Mouse (Mus musculus) embryonic stem cell, embryonic (primary cell): Measurements from ENCODE around the gene Art4.

Source experiments
- CTCF ChIA-PET, 4 experiments: fragments of 300-600 bp in 2 of 4; fragments of 350-600 bp in 2 of 4; sonication (Branson Sonifier 250); formaldehyde crosslinking; loops; one replicate each; lab custom pipeline; 2022; ENCODE audit warnings: inconsistent platforms in 2 of 4; lab: Charles Lee
- POLR2A ChIA-PET, 4 experiments: fragments of 300-600 bp in 2 of 4; fragments of 350-600 bp in 2 of 4; sonication (Branson Sonifier 250); formaldehyde crosslinking; loops; one replicate each; lab custom pipeline; 2022; ENCODE audit warnings: antibody characterized with exemption in 4 of 4, inconsistent platforms in 1 of 4; lab: Charles Lee

The Art4 gene

DNA sequence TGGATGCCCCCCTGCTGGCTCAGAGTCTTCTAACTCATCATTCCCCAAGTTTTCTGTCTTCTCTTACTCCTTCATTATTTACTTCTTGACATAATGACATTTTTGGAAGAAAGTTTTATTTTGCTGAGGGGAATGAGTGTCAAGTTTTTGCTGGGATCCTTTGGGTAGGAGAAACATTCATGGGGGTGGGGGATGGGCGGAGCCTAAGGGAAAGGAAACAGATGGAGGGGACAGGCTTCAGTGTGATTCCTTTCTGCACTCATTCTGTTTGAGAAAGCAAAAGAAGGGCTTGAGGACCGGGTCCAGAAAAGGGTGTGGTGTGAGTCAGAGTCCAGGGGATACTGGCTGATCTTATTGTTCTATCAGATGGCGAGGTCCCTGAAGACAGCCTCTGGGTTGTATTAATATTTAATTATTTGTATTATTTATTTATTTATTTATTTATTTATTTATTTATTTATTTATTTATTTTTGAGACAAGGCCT is 25.9 kb upstream of the Art4 start:
- POLR2A ChIA-PET: interaction anchor here in 1 of 4 experiments (0.8 kb wide), 1 partner anchor 24 kb away, joined by 3 read pairs; no protein-coding TSS in a partner anchor
- CTCF ChIA-PET: interaction anchor here in 1 of 4 experiments (0.6 kb wide), 1 partner anchor 505 kb away, joined by 3 read pairs; no protein-coding TSS in a partner anchor

DNA sequence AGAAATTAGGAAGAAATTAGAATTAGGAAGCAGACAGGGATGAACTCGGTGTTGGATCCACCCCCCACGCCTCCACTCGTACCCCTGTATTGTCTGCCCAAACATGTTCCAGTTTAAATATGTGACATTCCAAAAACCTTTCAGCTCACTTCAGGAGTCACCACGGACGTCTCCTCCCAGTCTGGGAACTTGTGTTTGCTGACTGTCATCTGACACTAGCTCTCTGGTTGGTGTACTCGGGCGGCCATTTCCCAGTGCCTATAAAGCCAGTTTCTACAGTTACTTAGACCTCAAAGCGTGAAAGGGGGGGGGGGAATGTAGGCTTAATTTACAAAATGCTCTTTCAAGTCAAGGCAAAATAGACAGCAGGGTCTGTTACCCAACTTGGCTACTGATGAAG is 24.1 kb upstream of the Art4 start:
- POLR2A ChIA-PET: interaction anchor here in 3 of 4 experiments (0.6 to 1.2 kb wide), 5 partner anchors 13 to 78 kb away, joined by 3 to 6 read pairs (median 4); partner anchors contain the start of genes H2afj (in 1 of the 3) and Hist4h4 (in 1 of the 3)
- CTCF ChIA-PET: interaction anchor here in 2 of 4 experiments (0.6 kb wide), 2 partner anchors 47 to 310 kb away, joined by 3 read pairs; no protein-coding TSS in a partner anchor

DNA sequence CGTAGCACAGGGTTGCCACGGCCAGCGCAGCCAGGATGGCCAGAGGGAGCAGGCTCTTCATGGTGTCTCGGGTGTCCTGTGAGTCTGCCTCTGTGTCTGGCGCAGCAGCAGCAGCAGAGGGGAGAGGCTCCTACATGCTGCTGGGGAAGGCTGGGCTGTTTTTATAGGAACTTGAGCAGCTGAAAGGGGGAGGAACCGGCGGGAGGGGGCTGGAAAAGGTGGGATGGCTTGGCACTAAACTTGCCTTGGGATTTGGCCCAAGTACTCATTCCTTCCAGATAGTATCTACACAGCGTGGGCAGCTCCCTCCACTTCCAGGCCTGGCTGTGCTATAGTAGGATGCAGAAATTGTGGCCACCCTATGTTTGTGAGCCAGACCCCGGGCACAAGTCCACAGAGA is 18.1 kb upstream of the Art4 start, which contains the start of gene Mgp:
Gene Mgp (minus strand): TSS at position 154 of the 400 bp plus-strand sequence.
- CTCF ChIA-PET: interaction anchor here in 1 of 4 experiments (0.9 kb wide), 1 partner anchor 28 kb away, joined by 3 read pairs; no protein-coding TSS in a partner anchor
- POLR2A ChIA-PET: interaction anchor here in 1 of 4 experiments (0.6 to 1.3 kb wide), 3 partner anchors 17 to 775 kb away, joined by 3 to 4 read pairs (median 3); partner anchors contain the start of gene Hist4h4

DNA sequence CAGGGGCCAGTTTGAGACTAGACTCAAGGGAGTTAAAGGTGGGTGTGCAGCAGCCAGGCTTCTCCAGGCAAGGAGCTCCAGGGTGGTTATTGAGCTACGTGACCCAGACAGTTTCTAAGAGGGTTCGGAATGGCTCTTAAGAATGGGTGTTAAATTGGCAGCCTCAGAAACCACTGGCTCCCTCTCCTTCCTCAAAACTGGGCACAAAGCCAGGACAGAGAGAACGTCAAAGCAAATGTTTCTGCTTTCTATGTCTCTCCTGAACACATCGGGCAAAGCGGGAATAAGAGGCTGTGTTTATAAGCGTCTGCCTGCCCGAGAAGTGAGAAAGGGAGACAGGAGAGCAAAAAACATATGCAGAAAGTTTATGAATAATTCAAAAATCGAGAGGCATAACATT is 17.1 kb upstream of the Art4 start:
- CTCF ChIA-PET: no interaction called here
- POLR2A ChIA-PET: interaction anchor here in 2 of 4 experiments (0.8 to 1.3 kb wide), 2 partner anchors 47 to 70 kb away, joined by 3 read pairs; partner anchors contain the start of genes Hist4h4 (in 1 of the 2) and Wbp11 (in 1 of the 2)

DNA sequence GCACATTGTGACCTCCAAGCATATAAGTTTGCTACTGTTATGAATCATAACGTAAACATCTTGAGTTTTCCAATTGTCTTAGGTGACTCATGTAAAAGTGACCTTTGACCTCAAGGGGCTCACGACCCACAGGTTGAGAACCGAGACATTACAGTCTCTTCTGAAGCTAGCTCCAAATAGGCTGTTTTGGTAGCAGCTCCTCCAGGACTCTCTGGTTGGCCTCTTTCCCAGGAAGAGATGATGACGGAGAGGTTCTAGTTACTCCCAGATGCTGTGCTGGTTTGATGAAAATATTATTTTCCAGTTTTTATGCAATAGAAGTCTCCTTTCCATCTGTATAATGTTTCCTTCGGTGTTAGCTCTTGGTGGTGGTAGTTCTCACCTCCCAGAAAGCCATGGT is 11.4 kb upstream of the Art4 start:
- CTCF ChIA-PET: no interaction called here

DNA sequence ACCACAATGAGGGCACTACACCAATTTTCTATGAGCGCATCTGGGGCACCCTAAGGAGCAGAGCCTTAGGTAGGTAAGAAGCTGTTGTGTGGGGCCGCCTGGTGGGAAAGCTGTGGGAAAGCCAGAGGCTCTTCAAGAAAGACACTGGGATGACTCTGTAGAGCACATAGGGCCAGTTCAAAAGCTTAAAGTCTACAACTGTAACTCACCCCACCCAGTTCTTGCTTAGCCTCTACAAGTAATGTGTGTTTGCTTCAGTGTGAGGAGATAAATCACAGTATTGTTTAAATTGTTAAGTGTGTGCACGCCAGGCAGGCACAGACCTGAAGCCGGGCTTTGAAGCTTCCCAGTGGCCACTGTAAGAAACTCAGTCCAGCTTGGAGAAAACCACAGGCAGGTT is 8.6 kb upstream of the Art4 start:
- ChIA-PET POLR2A (interaction anchor here in 2 of 4 experiments (0.7 to 1.6 kb wide), 3 partner anchors 62 to 100 kb away, joined by 3 to 7 read pairs (median 5); partner anchors contain the start of gene Hist4h4 (in 1 of the 2)), CTCF (interaction anchor here in 1 of 4 experiments (0.7 to 1.3 kb wide), 2 partner anchors 19 to 41 kb away, joined by 3 read pairs; no protein-coding TSS in a partner anchor)

More for the DNA sequence above, 11.4 kb upstream of the Art4 start:
- POLR2A ChIA-PET: interaction anchor here in 1 of 4 experiments (1.3 kb wide), 1 partner anchor 65 kb away, joined by 8 read pairs; the partner anchor contains the start of gene Hist4h4

DNA sequence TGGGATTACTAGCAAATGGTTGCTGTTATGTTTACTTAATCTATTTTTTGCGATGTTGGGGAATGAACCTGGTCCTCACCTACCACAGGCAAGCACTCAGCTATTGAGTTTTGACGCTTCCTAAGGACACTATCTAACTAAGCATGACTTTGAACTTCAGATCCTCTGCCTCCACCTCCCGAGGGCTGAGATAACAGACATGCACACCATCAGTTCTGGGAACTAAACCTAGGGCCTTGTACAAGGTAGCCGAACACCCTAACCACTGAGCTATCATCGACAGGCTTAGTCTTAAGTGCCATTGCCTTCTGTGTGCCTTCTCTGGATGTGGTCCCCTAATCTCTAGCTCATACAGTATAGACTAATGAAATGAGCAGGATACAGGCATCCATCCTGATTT is 7.8 kb upstream of the Art4 start:
- POLR2A ChIA-PET: interaction anchor here in 1 of 4 experiments (1.6 kb wide), 1 partner anchor 61 kb away, joined by 5 read pairs; the partner anchor contains the start of gene Hist4h4
- CTCF ChIA-PET: interaction anchor here in 2 of 4 experiments (0.7 to 1.3 kb wide), 3 partner anchors 18 to 115 kb away, joined by 3 read pairs; no protein-coding TSS in a partner anchor

DNA sequence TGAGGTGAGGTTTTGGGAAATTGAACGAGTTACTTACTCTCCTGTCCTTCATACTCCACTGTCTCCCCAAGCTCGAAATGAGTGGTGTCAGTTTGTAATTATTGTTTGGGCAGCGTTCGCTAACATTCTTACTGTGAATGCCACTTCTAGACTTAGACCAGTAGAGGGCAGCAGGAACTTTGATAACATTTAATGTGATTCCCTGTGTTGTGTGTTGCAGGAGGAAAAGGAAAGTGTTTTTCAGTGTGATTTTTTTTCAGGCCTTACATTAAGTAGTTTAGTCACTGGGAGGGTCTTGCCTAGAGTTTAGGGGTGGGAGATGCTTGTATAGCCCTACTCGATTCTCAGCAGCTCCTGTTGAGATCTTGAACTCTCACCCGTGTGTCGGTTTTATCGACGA is 3.5 kb upstream of the Art4 start:
- ChIA-PET POLR2A (interaction anchor here in 2 of 4 experiments (0.5 to 1.4 kb wide), 3 partner anchors 33 to 119 kb away, joined by 3 to 7 read pairs (median 3); partner anchors contain the start of genes Hist4h4 (in 1 of the 2) and Wbp11 (in 1 of the 2)), CTCF (interaction anchor here (0.5 to 3.7 kb wide), 24 partner anchors 11 to 898 kb away, joined by 3 to 16 read pairs (median 4); no protein-coding TSS in a partner anchor)

DNA sequence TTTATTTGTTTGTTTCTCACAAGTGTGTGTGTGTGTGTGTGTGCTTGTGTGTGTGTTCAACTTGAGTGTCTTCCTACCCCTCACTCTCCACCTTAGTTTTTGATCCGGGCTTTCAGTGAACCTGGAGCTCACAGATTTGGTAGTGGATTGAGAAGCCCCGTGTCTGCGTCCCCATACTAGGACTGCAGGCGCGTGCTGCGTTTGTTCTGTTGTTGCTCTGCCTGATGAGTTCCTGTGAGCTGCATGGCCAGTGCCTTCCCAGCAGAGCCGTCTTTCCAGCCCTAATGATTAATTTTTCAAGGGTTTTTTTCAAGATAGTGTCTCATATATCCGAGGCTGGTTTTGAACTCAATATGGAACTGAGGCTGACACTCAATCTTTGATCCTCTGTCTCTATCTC is 887 bp upstream of the Art4 start:
- POLR2A ChIA-PET: interaction anchor here in 3 of 4 experiments (0.6 to 4.8 kb wide), 5 partner anchors 18 to 54 kb away, joined by 3 to 33 read pairs (median 3); partner anchors contain the start of gene Hist4h4 (in 3 of the 3)

DNA sequence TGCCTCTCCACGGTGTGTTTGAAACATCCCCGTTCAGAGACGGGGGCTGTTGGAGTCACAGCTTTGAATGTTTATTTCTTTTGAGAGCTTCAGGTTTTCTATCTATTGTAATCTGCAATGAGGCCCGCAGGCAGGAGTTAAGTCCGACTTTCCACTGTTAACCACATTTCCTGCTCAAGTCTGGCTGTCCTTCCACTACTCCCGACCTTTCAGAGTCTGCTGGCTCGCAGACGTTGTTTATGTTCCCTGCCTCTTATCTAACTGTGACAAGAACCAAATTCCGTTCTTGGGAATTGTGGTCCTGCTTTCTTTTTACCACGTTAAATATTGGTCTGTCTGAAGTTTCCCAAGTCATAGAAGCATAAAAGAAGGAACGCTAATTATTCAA is 334 bp upstream of the Art4 start:
- ChIA-PET POLR2A (interaction anchor here in 3 of 4 experiments (0.6 to 4.8 kb wide), 5 partner anchors 18 to 54 kb away, joined by 3 to 33 read pairs (median 3); partner anchors contain the start of gene Hist4h4 (in 3 of the 3)), CTCF (interaction anchor here in 2 of 4 experiments (1.1 to 3.1 kb wide), 4 partner anchors 10 to 122 kb away, joined by 3 to 17 read pairs (median 10); no protein-coding TSS in a partner anchor)

More for the DNA sequence above, 887 bp upstream of the Art4 start:
- CTCF ChIA-PET: interaction anchor here in 3 of 4 experiments (0.5 to 3.1 kb wide), 5 partner anchors 11 to 142 kb away, joined by 3 to 17 read pairs (median 5); no protein-coding TSS in a partner anchor

DNA sequence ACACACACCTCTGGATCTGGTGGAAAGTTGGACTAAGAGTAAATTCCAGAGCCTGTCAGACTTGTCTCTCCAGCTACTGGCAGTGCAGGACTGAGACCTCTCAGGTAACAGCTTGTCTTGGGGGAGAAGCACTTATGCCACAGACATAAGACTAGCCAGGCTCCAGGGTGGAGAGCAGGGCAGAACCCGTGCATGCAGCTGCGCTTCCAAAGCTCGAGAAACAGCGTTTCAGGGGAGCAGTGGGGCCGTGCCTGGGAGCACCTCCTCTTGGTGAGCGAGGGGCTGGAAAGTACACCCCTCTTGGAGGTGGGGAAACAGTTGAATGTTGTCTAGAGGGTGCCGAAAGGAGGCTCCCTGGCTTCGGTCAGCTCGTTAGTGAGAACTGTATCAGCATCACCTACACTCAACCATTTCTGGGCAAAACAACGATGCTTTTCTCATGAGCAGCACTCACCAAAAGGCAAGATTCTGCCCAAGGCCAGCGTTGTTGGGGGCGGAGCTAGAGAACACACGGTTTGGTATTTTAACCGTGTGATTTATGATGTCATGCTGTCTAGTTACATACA is 1.4 kb downstream of the Art4 start:
- CTCF ChIA-PET: interaction anchor here in 3 of 4 experiments (0.7 to 3.1 kb wide), 4 partner anchors 8 to 9 kb away, joined by 4 to 17 read pairs (median 10); no protein-coding TSS in a partner anchor
- POLR2A ChIA-PET: interaction anchor here in 3 of 4 experiments (0.6 to 4.8 kb wide), 9 partner anchors 9 to 314 kb away, joined by 3 to 33 read pairs (median 5); partner anchors contain the start of genes Hist4h4 (in 3 of the 3), Wbp11 (in 2 of the 3), BC049715 (in 1 of the 3) and Rerg (in 1 of the 3)

DNA sequence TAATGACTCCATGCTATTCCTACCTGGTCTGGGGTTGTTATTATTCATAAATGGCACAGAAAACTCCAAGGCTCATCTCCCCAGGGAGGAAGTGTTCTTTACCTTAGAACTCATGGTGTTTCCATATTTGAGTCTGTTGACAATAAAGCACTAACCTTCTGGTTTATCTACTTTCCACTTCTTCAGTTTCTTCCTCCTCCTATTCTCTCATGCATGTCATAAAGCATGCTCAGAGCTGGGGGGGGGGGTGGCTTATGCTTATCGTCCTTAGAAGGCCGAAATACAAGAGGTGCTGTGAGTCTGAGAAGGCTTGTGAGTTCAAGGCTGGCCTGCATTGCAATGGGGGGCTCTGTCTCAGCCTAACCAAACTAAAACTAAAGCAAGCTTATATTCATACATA is 2.4 kb downstream of the Art4 start:
- ChIA-PET POLR2A (interaction anchor here in 3 of 4 experiments (1.0 to 4.8 kb wide), 5 partner anchors 8 to 315 kb away, joined by 4 to 33 read pairs (median 5); partner anchors contain the start of genes Hist4h4 (in 3 of the 3) and Rerg (in 1 of the 3)), CTCF (interaction anchor here in 1 of 4 experiments (3.1 kb wide), 1 partner anchor 8 kb away, joined by 17 read pairs; no protein-coding TSS in a partner anchor)

DNA sequence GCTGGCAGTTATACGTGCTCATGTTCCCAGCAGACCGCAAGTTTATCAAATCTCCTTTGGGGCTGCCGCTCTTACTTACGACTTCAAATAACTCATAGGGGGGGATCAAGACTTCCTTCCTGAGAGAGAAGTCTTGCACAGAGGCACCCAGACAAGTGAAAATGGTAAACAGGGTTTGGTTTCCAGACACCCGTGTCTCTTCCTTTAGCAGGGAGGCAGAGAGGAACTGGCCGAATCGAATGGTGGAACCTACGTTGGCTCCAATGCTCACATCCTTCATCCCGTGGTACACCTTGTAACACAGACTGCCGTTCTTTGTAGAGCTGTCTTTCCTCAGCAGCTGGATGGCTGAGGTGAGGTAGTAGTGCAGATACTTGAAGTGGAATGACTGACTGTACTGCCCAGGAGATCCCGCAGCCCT is 3.2 kb downstream of the Art4 start:
- POLR2A ChIA-PET: interaction anchor here in 2 of 4 experiments (1.9 to 3.0 kb wide), 2 partner anchors 26 to 50 kb away, joined by 12 to 14 read pairs; partner anchors contain the start of genes Hist4h4 (in 1 of the 2) and Wbp11 (in 1 of the 2)
- CTCF ChIA-PET: interaction anchor here in 1 of 4 experiments (0.7 kb wide), 1 partner anchor 66 kb away, joined by 3 read pairs; no protein-coding TSS in a partner anchor

DNA sequence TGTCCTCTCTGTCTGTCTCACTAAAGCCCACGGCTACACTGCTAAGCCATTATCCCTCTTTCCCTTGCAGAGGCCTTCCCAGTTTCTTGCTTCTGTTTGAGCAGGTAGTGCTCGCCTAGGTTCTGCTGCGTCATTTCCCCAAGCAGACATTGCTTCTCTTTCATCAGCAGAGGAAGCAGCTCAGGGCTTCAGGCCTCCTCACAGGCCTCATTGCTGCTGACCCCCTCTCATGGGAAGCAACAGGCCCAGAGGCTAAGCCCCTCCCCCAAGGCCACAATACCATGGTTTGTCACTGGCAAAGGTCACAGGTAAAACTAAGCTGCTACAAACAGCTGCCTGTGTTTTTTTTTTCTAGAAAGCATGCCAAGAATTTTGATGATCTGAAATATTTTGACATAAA is 4.8 kb downstream of the Art4 start:
- CTCF ChIA-PET: interaction anchor here in 1 of 4 experiments (0.6 kb wide), 1 partner anchor 9 kb away, joined by 12 read pairs; no protein-coding TSS in a partner anchor
- POLR2A ChIA-PET: interaction anchor here in 3 of 4 experiments (0.8 to 1.9 kb wide), 11 partner anchors 18 to 49 kb away, joined by 3 to 52 read pairs (median 6); partner anchors contain the start of genes Hist4h4 (in 3 of the 3), Wbp11 (in 3 of the 3), H2afj (in 2 of the 3) and BC049715 (in 1 of the 3)

DNA sequence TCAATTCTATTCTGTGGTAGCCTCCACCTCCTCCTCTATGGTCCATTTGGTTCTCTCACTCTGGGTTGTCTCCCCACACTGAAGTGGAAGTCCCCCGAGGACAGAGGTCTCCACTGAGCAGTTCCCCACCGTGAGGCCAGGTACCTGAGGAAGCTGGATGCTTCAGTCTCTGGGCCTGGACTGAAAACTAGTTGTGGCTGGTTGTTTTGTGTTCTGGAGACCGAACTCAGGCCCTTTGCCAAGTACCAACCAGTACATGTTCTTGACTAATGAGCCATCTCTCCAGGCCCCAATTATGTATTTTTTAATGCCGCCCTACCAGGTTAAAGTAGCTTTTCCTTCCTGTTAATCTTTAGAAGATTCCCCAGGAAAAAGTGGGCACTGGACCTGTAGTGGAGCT is 5.2 kb downstream of the Art4 start:
- CTCF ChIA-PET: interaction anchor here in 1 of 4 experiments (0.5 kb wide), 1 partner anchor 117 kb away, joined by 3 read pairs; no protein-coding TSS in a partner anchor
- POLR2A ChIA-PET: interaction anchor here in 3 of 4 experiments (0.8 to 1.9 kb wide), 11 partner anchors 17 to 48 kb away, joined by 3 to 52 read pairs (median 6); partner anchors contain the start of genes Hist4h4 (in 3 of the 3), Wbp11 (in 3 of the 3), H2afj (in 2 of the 3) and BC049715 (in 1 of the 3)

DNA sequence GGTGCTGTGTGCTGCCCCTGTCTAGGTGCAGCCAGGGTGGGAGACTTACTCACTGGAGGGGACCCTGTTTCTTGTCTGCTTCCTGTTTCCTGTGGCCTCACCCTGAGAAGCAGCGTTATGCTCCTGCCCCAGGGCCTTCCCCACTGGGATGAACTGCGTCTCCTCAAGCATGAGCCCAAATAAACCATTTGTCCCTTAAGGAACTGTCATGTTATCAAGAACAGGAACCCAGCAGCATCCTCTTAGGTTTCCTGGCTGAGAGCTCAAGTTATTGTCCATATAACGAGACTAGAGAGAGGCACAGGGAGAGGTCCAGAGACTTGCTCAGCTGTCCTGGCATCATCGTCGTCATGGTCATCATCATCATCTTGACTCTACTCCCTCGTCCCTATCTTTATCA is 7.3 kb downstream of the Art4 start:
- CTCF ChIA-PET: interaction anchor here in 1 of 4 experiments (0.9 kb wide), 1 partner anchor 11 kb away, joined by 4 read pairs; no protein-coding TSS in a partner anchor
- POLR2A ChIA-PET: no interaction called here

DNA sequence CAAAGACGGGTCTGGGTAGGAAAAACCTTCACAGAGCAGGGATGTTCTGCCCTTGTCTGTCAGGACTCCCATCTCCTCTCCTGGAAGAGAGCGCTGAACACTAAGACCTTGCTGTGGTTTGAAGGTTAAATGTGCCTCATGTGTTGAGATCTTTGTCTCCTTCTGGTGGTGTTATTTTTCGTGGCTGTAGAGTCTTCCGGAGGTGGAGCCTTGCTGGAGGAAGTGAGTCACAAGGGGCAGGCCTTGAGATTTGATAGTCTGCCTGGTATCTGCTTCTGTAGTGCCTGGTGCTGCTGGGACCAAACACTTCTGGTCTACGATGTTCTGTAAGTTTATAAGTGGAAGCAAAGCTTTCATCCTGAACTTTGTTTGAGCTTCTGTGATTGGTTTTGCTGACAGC is 8.6 kb downstream of the Art4 start:
- POLR2A ChIA-PET: interaction anchor here in 3 of 4 experiments (1.0 to 3.4 kb wide), 4 partner anchors 45 kb away, joined by 6 to 36 read pairs (median 23); partner anchors contain the start of gene Hist4h4 (in 3 of the 3)
- CTCF ChIA-PET: no interaction called here
